Mouse (Mus musculus) neutrophil, adult 5-6 weeks (primary cell): Measurements from ENCODE around the gene Jakmip3. TPM values are rescaled to one million over a fixed set of nuclear protein-coding genes. Genes with fewer than 3 reads are reported as not detected.

Experiments
- ATAC-seq: fragments of 151-379, 151-347 bp; 2 replicates; pipeline ENCODE4 v1.8.0; 2017; ENCODE audit warnings: mild to moderate bottlenecking, moderate TSS enrichment; ENCODE audit not compliant: insufficient number of reproducible peaks, poor library complexity, low FRiP score, severe bottlenecking; ENCODE audit errors: extremely low read depth
- total RNA-seq: library from RNA; stranded (forward); fragments of 200-1000 nt; gene quantifications from 2 replicates; pipeline ENCODE4 v1.2.3, GENCODE M21; 2017

Gene Jakmip3
- total RNA-seq, 1 experiment from 2014 or later: not detected

GRCm38 (mm10) chr7:138941571-138941970, 1.0 kb downstream of the Jakmip3 start:
- ATAC-seq: no peak

- ATAC-seq: no peak
Measured at GRCm38 (mm10) chr7:138942301-138942700, 1.8 kb downstream of the Jakmip3 start.

GRCm38 (mm10) chr7:138945668-138946067, 5.1 kb downstream of the Jakmip3 start:
- ATAC-seq: no peak

- no peak for ATAC-seq
Measured at GRCm38 (mm10) chr7:138947741-138948140, 7.2 kb downstream of the Jakmip3 start.

- ATAC-seq: no peak
Measured at GRCm38 (mm10) chr7:138948309-138948708, 7.8 kb downstream of the Jakmip3 start.

- ATAC-seq: no peak
Measured at GRCm38 (mm10) chr7:138955787-138956186, 15.3 kb downstream of the Jakmip3 start.

- ATAC-seq: no peak
Measured at GRCm38 (mm10) chr7:138957106-138957505, 16.6 kb downstream of the Jakmip3 start.

GRCm38 (mm10) chr7:138959747-138960146, 19.2 kb downstream of the Jakmip3 start:
- ATAC-seq: no peak

- ATAC-seq: no peak
Measured at GRCm38 (mm10) chr7:138963756-138964155, 23.2 kb downstream of the Jakmip3 start.

- no peak for ATAC-seq
Measured at GRCm38 (mm10) chr7:138968010-138968620, 27.6 kb downstream of the Jakmip3 start.

- ATAC-seq: no peak
Measured at GRCm38 (mm10) chr7:138977510-138977909, 37.0 kb downstream of the Jakmip3 start.

GRCm38 (mm10) chr7:138984576-138984975, 44.0 kb downstream of the Jakmip3 start:
- no peak for ATAC-seq

GRCm38 (mm10) chr7:138989156-138989555, 48.6 kb downstream of the Jakmip3 start:
- ATAC-seq: no peak

GRCm38 (mm10) chr7:139002692-139003091, 62.2 kb downstream of the Jakmip3 start:
- no peak for ATAC-seq

GRCm38 (mm10) chr7:139003250-139003649, 62.7 kb downstream of the Jakmip3 start:
- no peak for ATAC-seq

- ATAC-seq: no peak
Measured at GRCm38 (mm10) chr7:139009786-139010502, 69.4 kb downstream of the Jakmip3 start.

GRCm38 (mm10) chr7:139011027-139011426, 70.5 kb downstream of the Jakmip3 start:
- ATAC-seq: no peak

GRCm38 (mm10) chr7:139011586-139011985, 71.1 kb downstream of the Jakmip3 start:
- ATAC-seq: no peak

GRCm38 (mm10) chr7:139012767-139013369, 72.3 kb downstream of the Jakmip3 start:
- ATAC-seq: no peak

- ATAC-seq: no peak
Measured at GRCm38 (mm10) chr7:139015143-139015542, 74.6 kb downstream of the Jakmip3 start.
